Mouse (Mus musculus): ENCODE results near the gene Tmem129.

DNA sequence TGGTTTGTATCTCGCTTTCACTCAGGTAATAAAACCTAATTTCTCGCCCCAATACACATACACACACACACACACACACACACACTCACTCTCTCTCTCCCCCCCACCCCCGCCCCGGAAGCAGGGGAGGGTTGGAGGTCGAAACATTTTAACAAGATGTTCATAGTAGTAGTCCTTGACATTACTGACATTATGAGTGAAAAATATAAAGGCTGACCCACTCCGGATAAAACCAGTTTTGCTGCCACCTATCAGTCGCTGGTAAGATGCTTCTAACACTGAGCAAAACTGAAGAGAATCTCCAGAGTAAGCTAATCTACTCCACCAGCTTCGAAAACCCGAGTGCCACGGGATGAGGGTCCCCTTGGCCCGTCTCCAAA is 6.7 kb downstream of the Tmem129 start:
- TF ChIP-seq ZC3H11A (IDR thresholded peaks at IDR 0.05; ENCODE audit: borderline replicate concordance, low read depth, low read length) (no peak), MAFK (IDR thresholded peaks at IDR 0.05; ENCODE audit: insufficient read depth, low read depth, low read length) (no peak)
